Mouse (Mus musculus) frontal cortex, postnatal 10 days (tissue): ENCODE results near the gene Nt5c2.

Source experiments
- DNase-seq, 2 experiments: peaks; one replicate each; pipeline ENCODE4 v3.0.0; 2022; ENCODE audit warnings: low spot score in 2 of 2, mixed read lengths in 1 of 2

Nt5c2 gene

DNA sequence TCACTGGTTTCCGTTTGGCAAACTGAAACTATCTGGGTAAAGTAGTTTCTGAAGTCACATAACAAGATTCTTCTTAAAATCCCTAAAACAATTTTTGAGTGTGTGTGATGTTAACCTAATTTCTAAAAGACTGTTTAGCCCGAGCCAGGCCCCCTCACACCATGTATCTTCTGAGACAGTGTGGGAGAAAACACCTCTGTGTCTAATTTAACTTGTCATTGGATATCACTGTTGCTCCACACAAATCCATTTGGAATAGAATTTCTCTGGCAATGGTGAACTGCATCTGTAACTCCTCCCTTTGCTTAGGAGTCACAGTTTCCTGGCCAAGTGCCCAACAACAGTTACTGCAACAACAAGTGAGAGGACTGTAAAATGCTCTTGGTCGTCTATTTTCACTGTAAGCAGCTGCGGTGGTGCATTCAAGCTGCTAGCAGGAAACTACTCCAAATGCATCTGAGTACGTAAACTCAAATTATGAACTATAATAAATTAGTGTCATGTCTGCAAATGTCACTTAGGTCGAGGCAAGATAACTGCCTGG lies 85.8 kb downstream of the Nt5c2 start:
- peak in 1 of 2 experiments; percentile 32 for DNase-seq

GRCm38 (mm10) chr19:46928136-46928535 lies 86.8 kb downstream of the Nt5c2 start:
- DNase-seq: no peak

- DNase-seq: no peak
Measured at GRCm38 (mm10) chr19:46926951-46927350, 88.0 kb downstream of the Nt5c2 start.

DNA sequence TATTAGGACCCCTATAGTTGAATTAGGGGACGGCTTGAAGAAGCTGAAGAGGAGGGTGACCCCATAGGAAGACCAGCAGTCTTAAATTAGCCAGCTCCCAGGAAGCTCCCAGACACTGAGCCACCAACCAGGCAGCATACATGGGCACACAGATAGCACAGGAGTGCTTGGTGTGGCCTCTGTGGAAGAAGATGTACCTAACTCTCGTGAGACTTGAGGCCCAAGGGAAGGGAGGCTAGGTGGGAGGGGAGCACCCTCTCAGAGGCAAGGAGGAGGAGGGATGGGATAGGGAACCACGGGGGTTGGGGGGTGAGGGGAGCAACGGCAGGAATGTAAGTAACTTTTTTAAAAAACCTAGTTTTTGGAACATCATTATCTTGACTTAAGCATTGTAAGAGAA lies 88.6 kb downstream of the Nt5c2 start:
- no peak for DNase-seq

GRCm38 (mm10) chr19:46920571-46920970 lies 94.4 kb downstream of the Nt5c2 start:
- DNase-seq: no peak

DNA sequence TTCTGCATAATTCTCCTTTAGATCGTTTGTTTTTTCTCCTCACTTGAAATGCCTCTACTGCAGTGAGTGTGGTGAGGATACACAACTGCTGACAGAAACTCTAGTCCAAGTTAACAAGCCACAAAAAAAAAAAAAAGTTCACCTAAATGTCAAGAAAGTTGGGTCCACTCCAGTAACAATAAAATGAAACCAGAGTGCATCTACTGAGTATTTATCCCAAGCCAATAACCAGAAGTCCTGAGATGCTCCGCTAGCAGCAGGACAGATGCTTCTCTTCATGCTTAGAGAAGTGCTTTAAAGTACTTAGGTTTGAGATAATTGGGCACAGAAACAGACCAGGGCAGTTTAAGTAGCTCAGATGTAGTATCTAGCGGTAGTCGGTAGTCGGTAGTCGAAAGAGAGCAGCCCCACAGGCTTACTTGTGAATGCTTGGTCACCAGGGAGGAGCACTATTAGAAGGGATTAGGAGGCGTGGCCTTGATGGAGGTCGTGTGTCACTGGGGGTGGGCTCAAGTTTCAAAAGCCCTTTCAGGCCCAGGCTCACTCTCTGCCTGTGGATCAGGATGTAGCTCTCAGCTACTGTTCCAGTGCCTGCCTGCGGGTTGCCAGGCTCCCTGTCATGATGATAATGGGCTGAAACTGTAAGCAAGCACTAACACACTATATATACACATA lies 99.4 kb downstream of the Nt5c2 start:
- DNase-seq: no peak

DNA sequence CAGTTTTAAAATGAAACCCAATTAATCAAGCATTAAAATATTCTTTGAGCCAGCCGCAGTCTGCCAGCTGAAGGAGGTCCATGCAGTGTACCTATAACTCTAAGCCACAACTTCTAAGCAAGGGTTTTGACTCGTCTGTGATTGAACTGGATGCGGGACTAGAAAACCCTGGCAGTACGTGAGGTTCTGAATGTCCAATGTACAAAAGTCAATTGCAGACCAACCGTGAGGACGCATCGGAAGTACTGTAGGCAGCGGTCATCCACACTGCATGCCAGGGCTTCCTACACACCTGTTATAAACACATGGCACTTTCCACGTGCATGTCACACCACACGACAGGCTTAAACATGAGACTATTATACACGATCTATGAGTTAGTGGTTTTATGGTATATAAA lies 101.3 kb downstream of the Nt5c2 start:
- DNase-seq: no peak

DNA sequence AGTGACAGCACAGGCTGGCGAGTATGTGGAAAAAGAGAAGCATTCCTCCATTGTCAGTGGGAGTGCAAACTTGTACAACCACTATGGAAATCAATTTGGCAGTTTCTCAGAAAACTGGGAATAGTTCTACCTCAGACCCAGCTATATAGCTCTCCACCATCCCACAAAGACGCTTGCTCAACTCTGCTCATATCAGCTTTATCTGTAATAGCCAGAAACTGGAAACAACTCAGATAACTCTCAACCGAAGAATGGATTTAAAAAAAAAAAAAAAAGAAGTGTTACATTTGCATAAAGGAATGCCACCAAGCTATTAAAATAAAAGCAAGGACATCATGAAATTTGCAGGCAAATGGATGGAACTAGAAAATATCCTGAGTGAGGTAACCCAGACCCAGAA lies 103.5 kb downstream of the Nt5c2 start:
- DNase-seq: no peak

DNA sequence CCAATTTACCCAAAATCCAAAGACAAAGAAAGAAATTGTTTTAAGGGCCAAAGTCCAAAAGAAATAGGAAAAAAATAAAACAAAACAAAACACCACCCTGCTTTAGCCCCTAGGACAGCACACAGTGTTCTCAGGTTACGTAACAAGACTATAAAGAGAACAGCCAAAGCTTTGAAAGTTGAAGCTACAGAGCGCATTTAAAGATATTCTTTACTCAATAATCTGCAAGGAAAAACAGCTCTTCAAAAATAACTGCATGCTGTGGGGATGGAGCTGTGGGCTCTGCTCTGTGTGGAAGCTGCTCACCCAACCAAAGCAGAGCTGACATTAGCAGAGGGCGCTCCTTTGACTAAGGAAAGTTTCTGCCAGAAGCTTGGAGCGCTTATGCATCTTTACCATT lies 106.0 kb downstream of the Nt5c2 start:
- no peak for DNase-seq

GRCm38 (mm10) chr19:46908207-46908606 lies 106.7 kb downstream of the Nt5c2 start:
- DNase-seq: no peak

DNA sequence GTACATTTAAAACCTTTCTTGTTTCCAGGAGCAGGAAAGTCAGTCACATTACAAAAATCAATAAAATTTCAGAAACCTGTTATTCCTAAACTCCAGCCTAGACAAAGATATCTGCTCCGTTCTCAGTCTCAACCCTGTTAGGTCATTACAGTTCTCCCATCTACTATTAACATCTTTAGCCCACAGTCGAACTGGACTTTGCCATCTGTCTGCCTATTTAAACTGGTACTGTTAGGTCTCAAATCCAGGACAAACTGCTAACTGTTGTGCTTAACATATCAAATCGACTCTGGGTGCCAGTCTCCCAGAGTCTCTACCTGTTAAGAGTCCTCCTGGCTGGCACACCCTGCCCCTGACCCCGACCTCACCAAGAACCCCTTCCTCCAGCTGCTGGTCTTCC lies 109.0 kb downstream of the Nt5c2 start:
- DNase-seq: no peak

GRCm38 (mm10) chr19:46905383-46905782 lies 109.6 kb downstream of the Nt5c2 start:
- no peak for DNase-seq

- DNase-seq: no peak
Measured at GRCm38 (mm10) chr19:46904907-46905306, 110.0 kb downstream of the Nt5c2 start.

DNA sequence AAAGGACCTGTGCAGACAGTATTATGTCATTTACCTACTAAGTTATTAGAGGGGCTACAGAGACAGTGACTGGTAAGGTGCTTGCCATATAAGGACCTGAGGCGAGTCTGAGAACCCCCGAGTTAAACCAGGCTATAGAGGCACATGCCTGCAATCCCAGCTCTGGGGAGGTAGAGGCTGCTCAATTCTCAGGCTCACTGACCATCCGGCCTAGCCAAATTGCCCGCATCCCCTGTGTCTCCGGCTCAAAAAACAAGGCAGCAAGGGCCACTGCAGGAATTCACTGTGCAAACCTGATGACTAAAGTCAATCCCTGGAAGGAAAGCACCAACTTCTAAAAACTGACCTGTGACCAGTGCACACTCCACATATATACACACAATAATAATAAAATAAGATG lies 111.6 kb downstream of the Nt5c2 start:
- no peak for DNase-seq

GRCm38 (mm10) chr19:46901323-46901722 lies 113.6 kb downstream of the Nt5c2 start:
- no peak for DNase-seq

DNA sequence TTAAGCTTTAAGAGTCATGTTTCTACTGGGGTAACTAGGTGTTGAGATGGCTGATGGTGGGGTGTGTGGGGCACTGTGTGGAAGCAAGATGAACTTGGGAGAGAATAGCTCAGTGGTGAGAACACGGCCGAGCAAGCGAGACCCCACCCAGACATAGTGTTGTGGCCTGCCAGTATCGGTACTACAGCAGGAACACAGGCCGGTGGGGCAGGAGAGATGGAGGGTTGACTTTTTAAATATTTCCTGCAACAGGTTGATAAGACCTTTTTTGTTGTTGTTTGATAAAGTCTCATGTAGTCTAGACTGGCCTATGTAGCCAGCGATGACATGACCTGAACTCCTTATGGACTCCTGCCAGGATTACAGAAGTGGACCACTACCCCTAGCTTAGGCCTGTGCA lies 114.2 kb downstream of the Nt5c2 start:
- DNase-seq: no peak

DNA sequence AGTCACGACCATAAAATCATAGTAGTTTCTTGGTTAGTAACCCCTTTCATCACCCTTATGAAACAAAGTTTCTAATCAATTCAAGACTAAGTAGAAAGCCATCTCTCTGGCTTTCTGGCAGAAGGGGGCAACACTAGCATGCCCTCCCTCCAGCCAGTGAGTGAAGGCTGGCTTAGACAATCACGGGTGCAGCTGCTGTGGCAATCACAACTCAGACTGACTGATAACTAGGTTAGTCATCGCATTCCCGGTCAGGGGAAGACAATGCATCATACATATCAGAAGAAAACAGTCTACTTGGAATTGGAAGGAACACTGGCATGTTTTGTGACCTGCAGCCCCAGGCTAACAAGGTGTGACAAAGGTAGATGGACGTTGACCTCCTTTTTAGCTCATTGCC lies 115.1 kb downstream of the Nt5c2 start:
- no peak for DNase-seq

- no peak for DNase-seq
Measured at GRCm38 (mm10) chr19:46899306-46899705, 115.6 kb downstream of the Nt5c2 start.

DNA sequence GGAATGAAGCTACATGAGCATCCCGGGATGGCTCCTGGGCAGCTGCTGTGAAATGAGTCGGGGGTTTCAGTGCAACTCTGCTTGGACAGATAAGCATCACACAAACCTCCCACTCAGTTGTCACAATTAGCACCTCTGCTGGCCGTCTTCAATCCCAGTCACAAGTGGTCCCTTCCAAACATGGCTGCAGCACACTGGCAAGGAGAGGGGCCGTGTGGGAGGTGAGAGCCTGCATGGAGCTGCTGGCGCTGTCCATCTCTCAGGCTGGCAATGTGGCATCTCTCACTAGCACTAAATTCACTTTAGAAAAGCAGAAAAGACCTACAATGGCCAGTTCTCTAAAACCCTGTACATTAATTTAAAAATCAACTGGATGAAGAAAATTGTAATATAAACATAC lies 116.7 kb downstream of the Nt5c2 start:
- no peak for DNase-seq

- DNase-seq: no peak
Measured at GRCm38 (mm10) chr19:46897135-46897534, 117.8 kb downstream of the Nt5c2 start.

- no peak for DNase-seq
Measured at GRCm38 (mm10) chr19:46893484-46893883, 121.5 kb downstream of the Nt5c2 start.

DNA sequence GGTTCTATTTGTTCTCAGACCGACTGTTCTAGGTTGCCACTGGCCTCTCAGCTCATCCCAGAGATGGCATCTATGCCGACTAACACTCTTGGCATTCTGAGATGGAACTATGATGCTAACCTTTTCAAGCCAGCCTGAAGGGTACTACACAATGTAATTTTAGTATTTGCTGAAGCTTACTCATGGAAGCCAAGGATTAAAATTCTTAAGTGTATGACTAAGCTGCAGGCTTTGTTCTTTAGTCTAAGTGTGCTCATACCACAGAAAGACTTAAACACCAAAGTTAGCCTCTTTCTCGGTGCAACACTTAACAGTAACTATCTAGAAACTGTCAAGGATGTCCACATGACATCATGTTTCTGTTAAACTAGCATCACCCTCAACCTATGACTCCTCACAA lies 122.1 kb downstream of the Nt5c2 start:
- no peak for DNase-seq

GRCm38 (mm10) chr19:46890657-46891056 lies 124.3 kb downstream of the Nt5c2 start:
- DNase-seq: no peak

- no peak for DNase-seq
Measured at GRCm38 (mm10) chr19:46889666-46890065, 125.3 kb downstream of the Nt5c2 start.
